Mouse (Mus musculus): ENCODE data around the gene Hk3.

GRCm38 (mm10) chr13:54994576-54994975 is 26.6 kb downstream of the Hk3 start:
- TF ChIP-seq POLR2A (IDR thresholded peaks at IDR 0.05; ENCODE audit: insufficient read depth, low read length), result no peak
- TF ChIP-seq CTCF (IDR thresholded peaks at IDR 0.05; ENCODE audit: low read depth, low read length), result no peak
